Mouse (Mus musculus): ENCODE data around the gene Madcam1. TPM values are rescaled to one million over a fixed set of nuclear protein-coding genes. Genes with fewer than 3 reads are reported as not detected.
A peak's percentile ranks its signal among the peaks of the same experiment; 100 is the strongest.

The Madcam1 gene
- polyA plus RNA-seq, 1 experiment from 2014 or later = 33.7 TPM

DNA sequence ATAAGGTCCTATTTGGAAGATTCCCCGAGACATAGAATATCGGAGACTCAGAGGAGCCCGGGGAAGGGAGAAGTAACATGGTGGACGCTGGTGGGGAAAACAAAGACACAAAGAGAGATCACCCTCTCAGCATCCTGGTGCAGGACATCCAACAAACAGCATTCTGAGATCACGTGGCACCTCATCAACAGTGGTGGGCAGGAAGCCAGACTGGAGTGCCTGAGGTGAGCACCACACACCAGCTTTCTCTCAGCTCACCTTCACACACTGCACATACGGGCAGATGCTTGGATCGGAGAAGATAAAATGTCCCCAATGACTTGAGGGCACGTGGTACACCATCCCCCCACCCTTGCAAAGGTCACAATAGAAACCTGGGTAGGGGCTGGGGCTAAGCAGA, 28.1 kb upstream of the Madcam1 start:
- Histone ChIP-seq H3K27ac (ENCODE audit: low read length) (no peak overlapping the region), H3K4me3 (replicated peaks; ENCODE audit: low read length) (no peak overlapping the region), H3K9ac (ENCODE audit: low read length) (no peak overlapping the region), H3K27me3 (ENCODE audit: control insufficient read depth, insufficient read depth, low read length) (peaks cover 7% of the 10 kb centered on the region), H3K36me3 (ENCODE audit: control insufficient read depth, insufficient read depth, low read length) (no peaks in the 10 kb centered on the region), H3K9me3 (replicated peaks; ENCODE audit: control insufficient read depth, low read length) (no peaks in the 10 kb centered on the region), H3K4me1 (ENCODE audit: control insufficient read depth, insufficient read depth, low read length) (peaks cover 10% of the 10 kb centered on the region), H3K4me2 (ENCODE audit: low read depth, low read length) (0 out of 2 replicates have a peak overlapping the region, but pooled peaks have one; percentile 84)
- 84% methylated on average over 8 of the region's 8 CpGs for WGBS
- no peak for ATAC-seq (ENCODE audit: insufficient read depth, low FRiP score)

DNA sequence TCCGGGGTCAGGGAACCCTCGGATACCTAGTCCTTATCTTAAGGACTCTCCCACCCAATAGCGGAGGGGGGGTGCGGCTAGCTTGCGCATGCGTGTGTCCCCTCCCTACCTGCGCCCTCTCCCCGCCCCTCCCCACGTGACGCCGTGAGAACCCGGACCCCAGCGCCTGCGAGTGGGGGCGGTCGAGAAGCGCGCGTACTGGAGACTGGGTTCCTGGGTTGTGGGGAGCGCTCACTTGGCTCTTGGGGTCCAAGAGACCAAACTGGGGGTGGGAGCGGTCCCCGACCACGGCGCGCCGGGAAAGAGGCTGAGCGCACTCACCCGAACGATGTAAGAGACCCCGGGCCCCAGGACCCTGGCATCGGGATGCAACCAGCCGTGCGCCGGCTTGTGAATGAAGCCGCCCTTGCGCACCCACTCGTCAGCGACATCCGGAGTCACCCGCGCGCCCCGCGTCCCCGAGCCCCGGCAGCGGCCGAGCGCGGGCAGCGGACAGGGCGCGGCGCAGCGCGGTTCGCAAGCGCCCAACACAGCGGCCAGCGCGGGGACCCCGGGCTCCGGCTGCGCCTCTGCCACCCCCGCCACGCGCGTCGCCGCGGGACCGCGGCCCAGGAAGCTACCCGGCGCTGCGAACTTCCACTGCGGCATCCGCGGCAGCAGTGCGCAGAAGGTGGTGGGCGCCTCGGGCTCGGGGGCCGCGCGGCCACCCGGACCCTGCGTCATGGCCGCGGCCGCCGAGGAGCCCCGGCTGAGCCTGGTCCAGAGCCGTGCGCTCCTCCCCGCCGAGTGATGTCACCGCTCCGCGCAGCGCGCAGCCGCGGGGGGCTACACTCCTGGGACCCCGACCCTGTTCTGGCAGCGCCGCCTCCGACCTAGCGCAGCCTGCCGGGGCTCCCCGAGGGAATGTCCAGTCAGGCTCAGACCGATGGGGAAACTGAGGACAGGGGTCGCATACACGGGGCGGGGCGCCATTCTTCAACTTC, 26.9 kb upstream of the Madcam1 start, which contains the start of gene Shc2:
TSS of gene Shc2 (minus strand) at position 791 of the 983 bp plus-strand sequence.
- Histone ChIP-seq H3K27ac (ENCODE audit: low read length) (peak within 1 kb of the TSS; percentile 18; the same call in 1 of the 2 replicates), H3K4me1 (ENCODE audit: control insufficient read depth, insufficient read depth, low read length) (peaks cover 10% of the 10 kb centered on the region), H3K4me3 (replicated peaks; ENCODE audit: low read length) (peak within 1 kb of the TSS; percentile 71), H3K36me3 (ENCODE audit: control insufficient read depth, insufficient read depth, low read length) (no peaks in the 10 kb centered on the region), H3K9ac (ENCODE audit: low read length) (peak within 1 kb of the TSS; percentile 83), H3K27me3 (ENCODE audit: control insufficient read depth, insufficient read depth, low read length) (peaks cover 7% of the 10 kb centered on the region), H3K9me3 (replicated peaks; ENCODE audit: control insufficient read depth, low read length) (no peaks in the 10 kb centered on the region), H3K4me2 (ENCODE audit: low read depth, low read length) (peak within 1 kb of the TSS; percentile 84)
- under 1% methylated on average over 100 of the region's 116 CpGs for WGBS
- peak; percentile 72 for ATAC-seq (ENCODE audit: insufficient read depth, low FRiP score)

DNA sequence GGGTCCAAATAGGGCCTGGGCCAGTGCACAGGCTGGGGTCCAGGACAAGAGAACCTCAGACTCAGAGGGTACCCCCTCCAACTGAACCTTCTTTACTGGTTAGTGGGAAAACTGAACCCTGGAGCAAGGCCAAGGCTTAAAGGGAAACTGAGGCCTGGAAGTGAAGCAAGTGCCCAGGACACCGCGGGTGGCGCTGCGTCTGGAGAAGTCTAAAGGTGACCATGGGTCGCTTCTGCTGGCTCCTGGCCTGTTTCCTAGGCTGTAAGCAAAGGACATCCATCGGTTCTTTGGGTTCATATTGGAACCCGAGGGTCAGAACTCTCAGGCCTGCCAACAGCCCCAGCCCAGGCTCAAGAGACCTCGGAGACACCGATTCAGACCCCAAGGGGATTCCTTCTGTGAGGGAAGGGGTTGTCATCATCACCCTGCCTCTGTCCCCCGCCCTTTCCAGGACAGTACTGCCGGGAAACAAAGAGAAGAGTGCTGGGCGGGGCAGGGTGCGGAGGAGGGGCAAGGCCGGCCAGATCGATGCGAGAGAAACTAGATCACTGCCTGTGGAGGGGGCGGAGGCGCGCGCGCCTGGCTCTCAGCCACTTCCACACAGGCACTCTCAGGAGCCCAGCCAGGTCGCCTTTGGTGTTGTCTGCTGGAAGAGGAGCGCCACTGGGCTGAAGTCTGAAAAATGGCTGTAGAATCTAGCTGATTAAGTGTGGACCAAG, 25.7 kb upstream of the Madcam1 start:
- Histone ChIP-seq H3K9me3 (replicated peaks; ENCODE audit: control insufficient read depth, low read length) (no peaks in the 10 kb centered on the region), H3K9ac (ENCODE audit: low read length) (peak overlapping the region; percentile 83), H3K4me1 (ENCODE audit: control insufficient read depth, insufficient read depth, low read length) (peaks cover 10% of the 10 kb centered on the region), H3K27ac (ENCODE audit: low read length) (no peak overlapping the region), H3K27me3 (ENCODE audit: control insufficient read depth, insufficient read depth, low read length) (peaks cover 7% of the 10 kb centered on the region), H3K36me3 (ENCODE audit: control insufficient read depth, insufficient read depth, low read length) (no peaks in the 10 kb centered on the region), H3K4me2 (ENCODE audit: low read depth, low read length) (peak overlapping the region; percentile 84), H3K4me3 (replicated peaks; ENCODE audit: low read length) (peak overlapping the region; percentile 71)
- ATAC-seq (ENCODE audit: insufficient read depth, low FRiP score) = peak; percentile 61
- WGBS = 9% methylated on average over 23 of the region's 23 CpGs

DNA sequence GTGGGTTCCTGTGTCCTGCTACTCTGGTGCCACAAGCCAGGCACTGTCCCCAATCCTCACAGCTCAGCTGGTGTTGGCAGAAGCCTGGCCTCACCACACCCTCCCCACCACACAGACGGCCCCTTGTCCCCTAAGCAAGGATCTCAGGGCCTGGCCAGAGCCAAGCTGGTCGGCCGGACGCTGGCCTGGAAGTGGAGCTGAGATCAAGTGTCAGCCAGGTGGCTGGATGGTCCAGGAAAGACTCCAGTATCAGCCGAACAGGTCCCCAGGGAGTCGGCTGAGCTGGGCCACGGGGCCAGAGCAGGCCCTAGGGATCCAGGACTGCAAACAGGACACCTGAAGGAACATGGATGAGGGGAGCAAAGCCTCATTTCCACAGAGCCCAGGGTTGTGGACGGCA, 18.6 kb upstream of the Madcam1 start, which contains the start of gene Odf3l2:
TSS of gene Odf3l2 (minus strand) at position 28 of the 400 bp plus-strand sequence.
- 66% methylated on average over 8 of the region's 8 CpGs for WGBS
- no peak within 1 kb of the TSS for H3K27ac ChIP-seq (ENCODE audit: low read length)
- no peak within 1 kb of the TSS for H3K9ac ChIP-seq (ENCODE audit: low read length)
- no peaks in the 10 kb centered on the region for H3K4me1 ChIP-seq (ENCODE audit: control insufficient read depth, insufficient read depth, low read length)
- no peaks in the 10 kb centered on the region for H3K36me3 ChIP-seq (ENCODE audit: control insufficient read depth, insufficient read depth, low read length)
- H3K4me3 ChIP-seq (replicated peaks; ENCODE audit: low read length) = no peak within 1 kb of the TSS
- no peak within 1 kb of the TSS for H3K4me2 ChIP-seq (ENCODE audit: low read depth, low read length)
- ATAC-seq (ENCODE audit: insufficient read depth, low FRiP score) = no peak
- no peaks in the 10 kb centered on the region for H3K9me3 ChIP-seq (replicated peaks; ENCODE audit: control insufficient read depth, low read length)
- no peaks in the 10 kb centered on the region for H3K27me3 ChIP-seq (ENCODE audit: control insufficient read depth, insufficient read depth, low read length)

DNA sequence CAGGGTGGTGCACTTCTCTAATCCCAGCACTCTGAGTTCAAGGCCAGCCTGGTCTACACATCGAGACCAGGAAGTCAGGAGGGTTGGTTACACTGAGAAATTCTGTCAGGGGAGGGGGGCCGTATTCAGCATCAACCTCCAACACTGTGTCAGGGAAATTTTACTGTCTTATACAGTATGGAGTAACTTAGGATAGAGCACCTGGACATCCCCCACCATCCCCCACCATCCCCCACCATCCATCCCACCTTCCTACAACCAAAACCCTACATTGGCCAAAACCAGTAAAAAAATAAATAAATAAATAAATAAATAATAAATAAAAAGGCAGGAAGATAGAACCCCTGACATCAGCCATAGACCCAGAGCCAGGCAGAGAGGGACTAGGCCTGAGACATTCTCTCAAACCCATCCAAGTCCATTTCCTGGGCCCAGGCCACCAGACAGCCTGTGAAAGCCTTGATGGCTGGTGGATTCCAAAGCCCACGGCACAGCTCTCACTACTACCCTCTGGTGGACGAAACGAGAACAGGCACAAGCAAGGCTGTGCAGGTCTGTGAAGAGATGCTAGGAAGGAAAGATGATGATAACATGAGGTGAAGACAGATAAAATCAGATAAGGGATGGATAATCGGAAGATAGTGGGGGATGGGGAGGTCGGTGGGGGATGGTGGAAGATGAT, 15.1 kb upstream of the Madcam1 start:
- H3K4me1 ChIP-seq (ENCODE audit: control insufficient read depth, insufficient read depth, low read length) = no peaks in the 10 kb centered on the region
- no peak overlapping the region for H3K27ac ChIP-seq (ENCODE audit: low read length)
- H3K9me3 ChIP-seq (replicated peaks; ENCODE audit: control insufficient read depth, low read length) = no peaks in the 10 kb centered on the region
- H3K36me3 ChIP-seq (ENCODE audit: control insufficient read depth, insufficient read depth, low read length) = no peaks in the 10 kb centered on the region
- ATAC-seq (ENCODE audit: insufficient read depth, low FRiP score) = peak; percentile 63; the same call in 1 of the 2 replicates
- 27% methylated on average over 7 of the region's 7 CpGs for WGBS
- H3K27me3 ChIP-seq (ENCODE audit: control insufficient read depth, insufficient read depth, low read length) = no peaks in the 10 kb centered on the region
- H3K4me2 ChIP-seq (ENCODE audit: low read depth, low read length) = no peak overlapping the region
- no peak overlapping the region for H3K4me3 ChIP-seq (replicated peaks; ENCODE audit: low read length)
- H3K9ac ChIP-seq (ENCODE audit: low read length) = no peak overlapping the region

DNA sequence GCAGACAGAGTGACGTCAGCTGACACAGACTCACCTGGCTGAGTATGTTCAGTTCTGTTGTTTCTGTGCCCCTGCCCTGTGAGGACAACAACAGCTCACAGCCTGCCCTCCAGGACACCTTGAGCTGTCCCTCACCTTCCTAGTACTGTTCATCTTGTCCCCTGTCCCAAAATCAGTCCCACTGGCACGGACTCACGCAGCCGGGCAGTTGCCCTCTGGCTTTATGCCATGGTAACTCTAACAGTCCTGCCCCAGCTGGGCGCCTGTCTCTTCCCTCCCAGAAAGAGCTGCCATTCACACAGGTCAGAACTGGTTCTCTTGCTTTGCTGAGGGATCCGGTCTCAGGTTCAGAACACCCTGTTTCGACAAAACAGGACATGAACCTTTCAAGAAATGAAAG, 11.6 kb upstream of the Madcam1 start:
- no peak overlapping the region for H3K4me2 ChIP-seq (ENCODE audit: low read depth, low read length)
- no peaks in the 10 kb centered on the region for H3K36me3 ChIP-seq (ENCODE audit: control insufficient read depth, insufficient read depth, low read length)
- no peaks in the 10 kb centered on the region for H3K4me1 ChIP-seq (ENCODE audit: control insufficient read depth, insufficient read depth, low read length)
- no peaks in the 10 kb centered on the region for H3K9me3 ChIP-seq (replicated peaks; ENCODE audit: control insufficient read depth, low read length)
- no peak for ATAC-seq (ENCODE audit: insufficient read depth, low FRiP score)
- no peak overlapping the region for H3K4me3 ChIP-seq (replicated peaks; ENCODE audit: low read length)
- WGBS = 72% methylated on average over 7 of the region's 7 CpGs
- H3K27me3 ChIP-seq (ENCODE audit: control insufficient read depth, insufficient read depth, low read length) = no peaks in the 10 kb centered on the region
- H3K9ac ChIP-seq (ENCODE audit: low read length) = no peak overlapping the region
- H3K27ac ChIP-seq (ENCODE audit: low read length) = no peak overlapping the region

DNA sequence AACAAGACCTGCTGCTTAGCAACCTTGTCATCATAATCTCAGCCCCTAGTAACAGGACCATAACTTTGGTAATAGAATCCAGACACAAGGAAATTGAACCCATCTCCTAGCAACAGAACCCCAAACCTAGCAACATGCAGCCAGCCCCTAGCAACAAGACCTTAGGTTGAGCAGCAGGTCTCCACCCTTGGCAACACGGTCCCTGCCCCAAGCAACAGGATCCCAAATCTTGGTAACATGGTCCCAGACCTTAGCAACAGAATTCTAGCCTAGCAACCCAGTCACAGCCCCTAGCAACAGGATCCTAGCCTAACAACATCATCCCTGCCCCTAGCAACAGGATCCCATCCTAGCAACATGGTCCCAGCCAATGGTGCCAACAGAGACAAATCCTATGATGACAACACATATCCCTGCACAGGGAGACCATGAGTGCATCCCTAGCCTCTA, 9.4 kb upstream of the Madcam1 start:
- Histone ChIP-seq H3K27ac (ENCODE audit: low read length) (no peak overlapping the region), H3K27me3 (ENCODE audit: control insufficient read depth, insufficient read depth, low read length) (no peaks in the 10 kb centered on the region), H3K4me1 (ENCODE audit: control insufficient read depth, insufficient read depth, low read length) (no peaks in the 10 kb centered on the region), H3K4me2 (ENCODE audit: low read depth, low read length) (no peak overlapping the region), H3K9me3 (replicated peaks; ENCODE audit: control insufficient read depth, low read length) (no peaks in the 10 kb centered on the region), H3K36me3 (ENCODE audit: control insufficient read depth, insufficient read depth, low read length) (no peaks in the 10 kb centered on the region), H3K4me3 (replicated peaks; ENCODE audit: low read length) (no peak overlapping the region), H3K9ac (ENCODE audit: low read length) (no peak overlapping the region)
- no peak for ATAC-seq (ENCODE audit: insufficient read depth, low FRiP score)
- WGBS = 50% methylated on average over 1 of the region's 1 CpGs

DNA sequence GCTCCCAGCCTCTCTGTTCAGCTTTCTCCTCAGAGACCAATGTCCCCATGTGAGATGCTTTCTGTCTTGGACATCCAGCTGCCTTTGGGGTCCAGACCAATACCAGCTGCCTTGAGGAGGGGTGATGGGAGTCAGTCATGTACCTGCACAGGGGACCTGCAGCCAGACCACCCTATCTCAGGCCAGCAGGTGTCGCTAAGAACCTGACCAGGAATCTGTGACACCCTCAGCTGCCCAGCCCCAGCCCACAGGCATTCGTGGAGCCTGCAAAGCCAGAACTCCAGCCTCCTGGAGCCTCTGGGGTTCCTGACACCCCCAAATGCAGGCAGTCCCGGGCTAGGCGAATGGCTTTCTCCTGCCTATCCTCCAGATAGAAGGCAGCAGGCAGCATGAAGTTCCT, 5.5 kb upstream of the Madcam1 start:
- no peaks in the 10 kb centered on the region for H3K36me3 ChIP-seq (ENCODE audit: control insufficient read depth, insufficient read depth, low read length)
- no peaks in the 10 kb centered on the region for H3K9me3 ChIP-seq (replicated peaks; ENCODE audit: control insufficient read depth, low read length)
- no peak overlapping the region for H3K9ac ChIP-seq (ENCODE audit: low read length)
- ATAC-seq (ENCODE audit: insufficient read depth, low FRiP score) = no peak
- no peaks in the 10 kb centered on the region for H3K4me1 ChIP-seq (ENCODE audit: control insufficient read depth, insufficient read depth, low read length)
- WGBS = 11% methylated on average over 4 of the region's 4 CpGs
- H3K4me3 ChIP-seq (replicated peaks; ENCODE audit: low read length) = no peak overlapping the region
- H3K27me3 ChIP-seq (ENCODE audit: control insufficient read depth, insufficient read depth, low read length) = no peaks in the 10 kb centered on the region
- H3K27ac ChIP-seq (ENCODE audit: low read length) = no peak overlapping the region
- no peak overlapping the region for H3K4me2 ChIP-seq (ENCODE audit: low read depth, low read length)
